Mouse (Mus musculus): ENCODE measurements around the gene Kcnd3. TPM values are rescaled to one million over a fixed set of nuclear protein-coding genes. Genes with fewer than 3 reads are reported as not detected.

Kcnd3 gene
- polyA plus RNA-seq, 1 experiment from 2014 or later, result 1.1 TPM

- H3K4me2 ChIP-seq (replicated peaks; ENCODE audit: low read depth), result no peak overlapping the region
- no peaks in the 10 kb centered on the region for H3K27me3 ChIP-seq (replicated peaks; ENCODE audit: control insufficient read depth, insufficient read depth, low read length)
- 85% methylated on average over 5 of the region's 5 CpGs for WGBS
- no peak overlapping the region for H3K4me3 ChIP-seq (ENCODE audit: low read depth, low read length)
- no peaks in the 10 kb centered on the region for H3K36me3 ChIP-seq (ENCODE audit: control insufficient read depth, insufficient read depth)
- no peak for ATAC-seq
- no peak for TF ChIP-seq CTCF (IDR thresholded peaks at IDR 0.05; ENCODE audit: low read depth)
- H3K4me1 ChIP-seq (replicated peaks; ENCODE audit: control insufficient read depth, insufficient read depth, low read length), result no peaks in the 10 kb centered on the region
- H3K9ac ChIP-seq (ENCODE audit: low read depth, low read length), result no peak overlapping the region
- H3K27ac ChIP-seq (ENCODE audit: low read depth, low read length), result no peak overlapping the region
- no peaks in the 10 kb centered on the region for H3K9me3 ChIP-seq (ENCODE audit: control insufficient read depth)
These were observed 44.8 kb downstream of the Kcnd3 start for GRCm38 (mm10) chr3:105496935-105497334.

GRCm38 (mm10) chr3:105501071-105501470 lies 48.9 kb downstream of the Kcnd3 start:
- Histone ChIP-seq H3K27me3 (replicated peaks; ENCODE audit: control insufficient read depth, insufficient read depth, low read length) (no peaks in the 10 kb centered on the region), H3K36me3 (ENCODE audit: control insufficient read depth, insufficient read depth) (no peaks in the 10 kb centered on the region), H3K4me2 (replicated peaks; ENCODE audit: low read depth) (no peak overlapping the region), H3K4me1 (replicated peaks; ENCODE audit: control insufficient read depth, insufficient read depth, low read length) (no peaks in the 10 kb centered on the region), H3K9me3 (ENCODE audit: control insufficient read depth) (no peaks in the 10 kb centered on the region), H3K27ac (ENCODE audit: low read depth, low read length) (no peak overlapping the region), H3K4me3 (ENCODE audit: low read depth, low read length) (no peak overlapping the region), H3K9ac (ENCODE audit: low read depth, low read length) (no peak overlapping the region)
- WGBS, result 74% methylated on average over 1 of the region's 1 CpGs
- TF ChIP-seq CTCF (IDR thresholded peaks at IDR 0.05; ENCODE audit: low read depth), result no peak
- ATAC-seq, result no peak

- 68% methylated on average over 3 of the region's 3 CpGs for WGBS
- ATAC-seq, result no peak
- no peaks in the 10 kb centered on the region for H3K4me1 ChIP-seq (replicated peaks; ENCODE audit: control insufficient read depth, insufficient read depth, low read length)
- no peak overlapping the region for H3K4me2 ChIP-seq (replicated peaks; ENCODE audit: low read depth)
- H3K9ac ChIP-seq (ENCODE audit: low read depth, low read length), result no peak overlapping the region
- H3K36me3 ChIP-seq (ENCODE audit: control insufficient read depth, insufficient read depth), result no peaks in the 10 kb centered on the region
- no peaks in the 10 kb centered on the region for H3K9me3 ChIP-seq (ENCODE audit: control insufficient read depth)
- H3K27ac ChIP-seq (ENCODE audit: low read depth, low read length), result no peak overlapping the region
- H3K4me3 ChIP-seq (ENCODE audit: low read depth, low read length), result no peak overlapping the region
- no peaks in the 10 kb centered on the region for H3K27me3 ChIP-seq (replicated peaks; ENCODE audit: control insufficient read depth, insufficient read depth, low read length)
- no peak for TF ChIP-seq CTCF (IDR thresholded peaks at IDR 0.05; ENCODE audit: low read depth)
These were observed 52.1 kb downstream of the Kcnd3 start for GRCm38 (mm10) chr3:105504272-105504671.

GRCm38 (mm10) chr3:105505161-105505872 lies 53.2 kb downstream of the Kcnd3 start:
- H3K27ac ChIP-seq (ENCODE audit: low read depth, low read length), result no peak overlapping the region
- H3K9ac ChIP-seq (ENCODE audit: low read depth, low read length), result no peak overlapping the region
- 75% methylated on average over 15 of the region's 15 CpGs for WGBS
- H3K4me2 ChIP-seq (replicated peaks; ENCODE audit: low read depth), result no peak overlapping the region
- no peaks in the 10 kb centered on the region for H3K36me3 ChIP-seq (ENCODE audit: control insufficient read depth, insufficient read depth)
- no peak overlapping the region for H3K4me3 ChIP-seq (ENCODE audit: low read depth, low read length)
- no peak for ATAC-seq
- H3K27me3 ChIP-seq (replicated peaks; ENCODE audit: control insufficient read depth, insufficient read depth, low read length), result no peaks in the 10 kb centered on the region
- TF ChIP-seq CTCF (IDR thresholded peaks at IDR 0.05; ENCODE audit: low read depth), result no peak
- H3K9me3 ChIP-seq (ENCODE audit: control insufficient read depth), result no peaks in the 10 kb centered on the region
- no peaks in the 10 kb centered on the region for H3K4me1 ChIP-seq (replicated peaks; ENCODE audit: control insufficient read depth, insufficient read depth, low read length)

GRCm38 (mm10) chr3:105505873-105506170 lies 53.7 kb downstream of the Kcnd3 start:
- H3K4me1 ChIP-seq (replicated peaks; ENCODE audit: control insufficient read depth, insufficient read depth, low read length), result no peaks in the 10 kb centered on the region
- no peaks in the 10 kb centered on the region for H3K27me3 ChIP-seq (replicated peaks; ENCODE audit: control insufficient read depth, insufficient read depth, low read length)
- H3K36me3 ChIP-seq (ENCODE audit: control insufficient read depth, insufficient read depth), result no peaks in the 10 kb centered on the region
- H3K4me3 ChIP-seq (ENCODE audit: low read depth, low read length), result no peak overlapping the region
- TF ChIP-seq CTCF (IDR thresholded peaks at IDR 0.05; ENCODE audit: low read depth), result no peak
- WGBS, result 62% methylated on average over 7 of the region's 7 CpGs
- no peak for ATAC-seq
- no peak overlapping the region for H3K9ac ChIP-seq (ENCODE audit: low read depth, low read length)
- H3K27ac ChIP-seq (ENCODE audit: low read depth, low read length), result no peak overlapping the region
- no peak overlapping the region for H3K4me2 ChIP-seq (replicated peaks; ENCODE audit: low read depth)
- no peaks in the 10 kb centered on the region for H3K9me3 ChIP-seq (ENCODE audit: control insufficient read depth)

GRCm38 (mm10) chr3:105506592-105506991 lies 54.5 kb downstream of the Kcnd3 start:
- no peak for ATAC-seq
- 83% methylated on average over 4 of the region's 4 CpGs for WGBS

GRCm38 (mm10) chr3:105509321-105509720 lies 57.2 kb downstream of the Kcnd3 start:
- 74% methylated on average over 4 of the region's 4 CpGs for WGBS
- no peak for TF ChIP-seq CTCF (IDR thresholded peaks at IDR 0.05; ENCODE audit: low read depth)

More at GRCm38 (mm10) chr3:105506592-105506991, 54.5 kb downstream of the Kcnd3 start:
- Histone ChIP-seq H3K27me3 (replicated peaks; ENCODE audit: control insufficient read depth, insufficient read depth, low read length) (no peaks in the 10 kb centered on the region), H3K4me1 (replicated peaks; ENCODE audit: control insufficient read depth, insufficient read depth, low read length) (no peaks in the 10 kb centered on the region), H3K4me3 (ENCODE audit: low read depth, low read length) (no peak overlapping the region), H3K27ac (ENCODE audit: low read depth, low read length) (no peak overlapping the region), H3K4me2 (replicated peaks; ENCODE audit: low read depth) (no peak overlapping the region), H3K9ac (ENCODE audit: low read depth, low read length) (no peak overlapping the region), H3K9me3 (ENCODE audit: control insufficient read depth) (no peaks in the 10 kb centered on the region), H3K36me3 (ENCODE audit: control insufficient read depth, insufficient read depth) (no peaks in the 10 kb centered on the region)
- TF ChIP-seq CTCF (IDR thresholded peaks at IDR 0.05; ENCODE audit: low read depth), result no peak

More at GRCm38 (mm10) chr3:105509321-105509720, 57.2 kb downstream of the Kcnd3 start:
- Histone ChIP-seq H3K27ac (ENCODE audit: low read depth, low read length) (no peak overlapping the region), H3K36me3 (ENCODE audit: control insufficient read depth, insufficient read depth) (no peaks in the 10 kb centered on the region), H3K9ac (ENCODE audit: low read depth, low read length) (no peak overlapping the region), H3K27me3 (replicated peaks; ENCODE audit: control insufficient read depth, insufficient read depth, low read length) (no peaks in the 10 kb centered on the region), H3K4me1 (replicated peaks; ENCODE audit: control insufficient read depth, insufficient read depth, low read length) (no peaks in the 10 kb centered on the region), H3K9me3 (ENCODE audit: control insufficient read depth) (no peaks in the 10 kb centered on the region), H3K4me2 (replicated peaks; ENCODE audit: low read depth) (no peak overlapping the region), H3K4me3 (ENCODE audit: low read depth, low read length) (no peak overlapping the region)
- ATAC-seq, result no peak

All from intestine, postnatal 0 days (tissue).